Mouse (Mus musculus) gastrocnemius, postnatal 4 days (tissue): ENCODE data around the gene Gm26938. TPM values are rescaled to one million over a fixed set of nuclear protein-coding genes. Genes with fewer than 3 reads are reported as not detected.

ENCODE experiments used
- DNase-seq, 2 experiments: peaks; one replicate each; pipeline ENCODE4 v3.0.0; 2021 to 2022; ENCODE audit warnings: low spot score in 2 of 2, mixed read lengths in 2 of 2
- total RNA-seq, 2 experiments: library from RNA; stranded (reverse); gene quantifications; 2 replicates each; pipeline ENCODE4 v1.2.3; 2021

Gm26938 gene
- total RNA-seq, 2 experiments from 2014 or later = not detected

GRCm38 (mm10) chr5:139816445-139816844, 9.8 kb downstream of the Gm26938 start:
- DNase-seq = no peak

- no peak for DNase-seq
Observed at GRCm38 (mm10) chr5:139815964-139816363, 10.2 kb downstream of the Gm26938 start.

- DNase-seq = no peak
Observed at GRCm38 (mm10) chr5:139813963-139814381, 12.2 kb downstream of the Gm26938 start.

GRCm38 (mm10) chr5:139813126-139813490, 13.1 kb downstream of the Gm26938 start:
- DNase-seq = no peak

GRCm38 (mm10) chr5:139812398-139813125, 13.6 kb downstream of the Gm26938 start:
- no peak for DNase-seq

- no peak for DNase-seq
Observed at GRCm38 (mm10) chr5:139811677-139812397, 14.4 kb downstream of the Gm26938 start.

GRCm38 (mm10) chr5:139809397-139809796, 16.8 kb downstream of the Gm26938 start:
- DNase-seq = no peak

- DNase-seq = peak in 1 of 2 experiments; percentile 9
Observed at GRCm38 (mm10) chr5:139805924-139806323, 20.3 kb downstream of the Gm26938 start.

GRCm38 (mm10) chr5:139804573-139805111, 21.6 kb downstream of the Gm26938 start:
- DNase-seq = no peak

GRCm38 (mm10) chr5:139804107-139804551, 22.1 kb downstream of the Gm26938 start:
- no peak for DNase-seq

GRCm38 (mm10) chr5:139803601-139804102, 22.6 kb downstream of the Gm26938 start:
- peak in 1 of 2 experiments; percentile 47 for DNase-seq

- DNase-seq = no peak
Observed at GRCm38 (mm10) chr5:139803165-139803564, 23.0 kb downstream of the Gm26938 start.

GRCm38 (mm10) chr5:139801880-139802279, 24.3 kb downstream of the Gm26938 start:
- no peak for DNase-seq

GRCm38 (mm10) chr5:139801231-139801630, 25.0 kb downstream of the Gm26938 start:
- no peak for DNase-seq

- no peak for DNase-seq
Observed at GRCm38 (mm10) chr5:139799801-139800590, 26.2 kb downstream of the Gm26938 start.

GRCm38 (mm10) chr5:139799041-139799440, 27.2 kb downstream of the Gm26938 start:
- peak in 1 of 2 experiments; percentile 9 for DNase-seq

- no peak for DNase-seq
Observed at GRCm38 (mm10) chr5:139798168-139798900, 27.9 kb downstream of the Gm26938 start.

- DNase-seq = peak; percentile 73 to 76
Observed at GRCm38 (mm10) chr5:139797473-139798167, 28.6 kb downstream of the Gm26938 start.

GRCm38 (mm10) chr5:139796900-139797299, 29.3 kb downstream of the Gm26938 start:
- DNase-seq = peak; percentile 50 to 82
